Mouse (Mus musculus): ENCODE data around the gene Dtnb. TPM values are rescaled to one million over a fixed set of nuclear protein-coding genes. Genes with fewer than 3 reads are reported as not detected.

The Dtnb gene
- total and polyA plus RNA-seq, 3 experiments, result 0.38 to 13.1 TPM; not detected in 1

DNA sequence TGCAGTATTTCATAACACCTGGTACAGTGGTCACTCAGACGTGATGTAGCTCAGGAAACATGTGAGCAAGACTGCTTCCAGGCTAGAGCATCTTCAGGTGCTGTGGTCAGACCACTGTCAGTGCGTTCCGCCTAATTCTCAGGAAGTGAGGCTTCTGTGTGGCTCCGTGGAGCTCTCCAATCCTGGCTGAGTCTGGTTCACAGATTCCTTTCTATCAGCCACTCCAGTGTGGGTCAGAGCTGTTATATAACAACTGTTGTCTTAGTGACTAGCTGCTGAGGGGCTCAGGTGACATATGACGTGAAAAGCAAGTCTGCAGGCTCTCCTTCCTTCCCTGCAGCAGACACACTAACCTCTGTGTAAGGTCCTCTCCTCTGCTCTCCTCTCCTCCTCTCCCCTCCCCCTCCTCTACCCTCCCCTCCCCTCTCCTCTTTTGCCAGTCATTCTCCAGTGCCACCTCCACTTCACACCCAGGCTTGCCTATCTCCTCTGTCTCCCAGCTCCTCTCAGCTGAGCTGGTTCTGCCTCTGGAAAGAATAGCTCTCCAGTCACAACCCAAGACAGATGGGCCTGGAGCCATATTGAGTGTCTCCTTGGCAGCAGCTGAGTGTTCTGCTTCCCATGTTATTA lies 23.5 kb upstream of the Dtnb start:
- Histone ChIP-seq H3K36me3 (replicated peaks) (no peaks in the 10 kb centered on the region), H3K27me3 (ENCODE audit: insufficient read depth, low read length) (peaks cover 2% of the 10 kb centered on the region; the same call in 1 of the 2 replicates), H3K9me3 (replicated peaks) (no peaks in the 10 kb centered on the region), H3K4me1 (ENCODE audit: insufficient read depth, low read depth, low read length) (peaks cover 2% of the 10 kb centered on the region; the same call in 1 of the 2 replicates), H3K4me3 (ENCODE audit: low read depth, low read length) (no peak overlapping the region)
- DNase-seq (ENCODE audit: low spot score) (no peak), ATAC-seq (ENCODE audit: extremely low read depth, insufficient number of reproducible peaks, low FRiP score, poor library complexity, severe bottlenecking) (no peak)
- TF ChIP-seq TAL1 (conservative IDR thresholded peaks at IDR 0.05; ENCODE audit: low read depth, low read length), result no peak
- no peak for TF ChIP-seq GATA2 (IDR thresholded peaks at IDR 0.05; ENCODE audit: borderline replicate concordance, low read depth, low read length)
- no peak for TF ChIP-seq GATA1 (IDR thresholded peaks at IDR 0.05; ENCODE audit: borderline replicate concordance, low read length)
- no peak for TF ChIP-seq CTCF (IDR thresholded peaks at IDR 0.05; ENCODE audit: low read depth, low read length)
- TF ChIP-seq POLR2AphosphoS5 (IDR thresholded peaks at IDR 0.05; ENCODE audit: insufficient replicate concordance, low read depth, low read length), result no peak

DNA sequence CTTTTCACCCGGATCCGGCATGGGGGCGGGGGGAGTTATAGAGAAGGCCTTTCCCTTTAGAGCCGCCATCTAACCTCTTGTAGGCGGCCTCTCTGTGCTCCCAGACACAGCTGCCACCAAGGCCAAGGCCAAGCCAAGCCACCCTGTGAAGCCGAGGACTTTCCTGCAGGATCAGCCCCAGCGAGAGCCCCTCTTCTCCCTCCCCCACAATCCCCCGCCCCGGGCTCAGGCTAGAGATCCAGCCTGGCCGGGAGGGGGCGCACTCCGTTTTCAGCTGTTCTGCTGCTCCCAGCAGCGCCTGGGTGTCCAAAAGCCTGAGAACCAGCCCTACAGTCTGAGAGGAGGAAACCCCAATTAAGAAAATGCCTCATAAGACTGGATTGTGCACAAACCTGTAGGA lies 21.9 kb upstream of the Dtnb start:
- no peaks in the 10 kb centered on the region for H3K36me3 ChIP-seq (replicated peaks)
- H3K27me3 ChIP-seq (ENCODE audit: insufficient read depth, low read length), result peaks cover 2% of the 10 kb centered on the region; the same call in 1 of the 2 replicates
- H3K4me3 ChIP-seq (ENCODE audit: low read depth, low read length), result no peak overlapping the region
- DNase-seq (ENCODE audit: low spot score) (no peak), ATAC-seq (ENCODE audit: extremely low read depth, insufficient number of reproducible peaks, low FRiP score, poor library complexity, severe bottlenecking) (no peak)
- TF ChIP-seq CTCF (IDR thresholded peaks at IDR 0.05; ENCODE audit: low read depth, low read length) (no peak), TAL1 (conservative IDR thresholded peaks at IDR 0.05; ENCODE audit: low read depth, low read length) (no peak), GATA1 (IDR thresholded peaks at IDR 0.05; ENCODE audit: borderline replicate concordance, low read length) (no peak), POLR2AphosphoS5 (IDR thresholded peaks at IDR 0.05; ENCODE audit: insufficient replicate concordance, low read depth, low read length) (no peak), GATA2 (IDR thresholded peaks at IDR 0.05; ENCODE audit: borderline replicate concordance, low read depth, low read length) (no peak)
- H3K9me3 ChIP-seq (replicated peaks), result no peaks in the 10 kb centered on the region
- peaks cover 2% of the 10 kb centered on the region; the same call in 1 of the 2 replicates for H3K4me1 ChIP-seq (ENCODE audit: insufficient read depth, low read depth, low read length)

DNA sequence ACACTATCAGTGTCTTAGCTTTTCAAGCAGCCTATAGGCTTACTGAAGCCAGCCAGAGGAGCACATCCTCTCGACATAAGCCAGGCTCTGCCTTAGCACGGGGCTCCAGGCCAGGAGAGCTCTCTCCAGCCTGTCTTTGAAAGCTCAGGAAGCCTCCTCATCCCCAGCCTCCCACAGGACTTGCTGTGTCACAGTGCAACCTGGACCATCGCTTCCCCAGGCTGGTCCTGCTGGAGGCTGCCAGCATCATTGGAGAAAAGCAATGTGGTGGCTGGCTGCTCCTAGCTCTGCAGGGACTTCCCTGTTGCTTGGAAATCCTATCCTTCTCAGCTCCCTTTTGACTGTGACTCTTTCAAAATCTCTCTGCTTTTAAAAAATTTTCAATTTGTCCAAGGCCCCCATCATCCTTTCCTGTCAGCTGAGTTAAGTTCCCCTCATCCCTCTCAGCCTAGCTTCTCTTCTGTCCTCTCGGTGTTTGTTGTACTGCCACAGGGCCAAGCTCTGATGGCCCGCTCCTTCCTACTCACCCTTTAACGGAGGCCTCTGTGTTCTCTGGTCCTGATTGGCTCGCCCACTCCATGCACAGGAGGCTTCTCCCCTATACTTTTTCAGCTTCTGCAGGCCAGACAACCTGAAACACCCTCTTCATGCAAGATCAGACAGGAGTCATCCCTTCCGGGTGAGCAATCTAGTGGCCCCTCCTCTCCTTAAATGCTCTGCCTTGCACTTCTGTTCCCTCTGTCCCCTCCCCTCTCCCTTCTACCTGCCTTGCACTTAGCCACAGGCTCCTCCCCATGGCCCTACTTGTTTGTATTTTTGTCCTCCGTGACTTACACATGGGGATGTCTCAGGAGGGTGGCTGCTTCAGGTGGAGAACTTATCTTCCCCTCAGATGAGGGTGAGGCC lies 14.5 kb upstream of the Dtnb start:
- Histone ChIP-seq H3K4me3 (ENCODE audit: low read depth, low read length) (no peak overlapping the region), H3K9me3 (replicated peaks) (no peaks in the 10 kb centered on the region), H3K4me1 (ENCODE audit: insufficient read depth, low read depth, low read length) (no peaks in the 10 kb centered on the region), H3K27me3 (ENCODE audit: insufficient read depth, low read length) (peaks cover 6% of the 10 kb centered on the region), H3K36me3 (replicated peaks) (no peaks in the 10 kb centered on the region)
- TF ChIP-seq CTCF (IDR thresholded peaks at IDR 0.05; ENCODE audit: low read depth, low read length), result no peak
- TF ChIP-seq TAL1 (conservative IDR thresholded peaks at IDR 0.05; ENCODE audit: low read depth, low read length), result no peak
- TF ChIP-seq GATA1 (IDR thresholded peaks at IDR 0.05; ENCODE audit: borderline replicate concordance, low read length), result no peak
- TF ChIP-seq GATA2 (IDR thresholded peaks at IDR 0.05; ENCODE audit: borderline replicate concordance, low read depth, low read length), result no peak
- no peak for TF ChIP-seq POLR2AphosphoS5 (IDR thresholded peaks at IDR 0.05; ENCODE audit: insufficient replicate concordance, low read depth, low read length)
- ATAC-seq (ENCODE audit: extremely low read depth, insufficient number of reproducible peaks, low FRiP score, poor library complexity, severe bottlenecking) (no peak), DNase-seq (ENCODE audit: low spot score) (no peak)

DNA sequence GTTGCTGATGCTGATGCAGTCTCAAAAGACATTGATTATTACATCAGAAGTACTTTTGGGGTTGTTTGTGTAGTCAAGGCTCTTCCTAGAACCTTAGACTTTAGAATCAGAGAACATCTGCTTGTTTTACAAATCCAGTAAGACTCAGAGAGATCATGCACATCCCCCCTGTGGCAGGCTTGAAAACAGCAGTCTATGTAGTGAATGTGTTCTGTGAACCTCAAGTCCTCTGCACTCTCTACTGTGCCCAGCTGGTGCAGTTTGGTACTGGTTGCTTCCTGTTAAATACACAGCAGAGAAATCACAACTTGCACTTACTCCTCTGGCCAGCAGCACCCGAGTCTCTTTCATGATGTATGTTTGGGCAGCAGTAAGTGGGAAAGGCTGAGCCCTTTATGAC lies 11.6 kb upstream of the Dtnb start:
- Histone ChIP-seq H3K36me3 (replicated peaks) (no peaks in the 10 kb centered on the region), H3K4me1 (ENCODE audit: insufficient read depth, low read depth, low read length) (no peaks in the 10 kb centered on the region), H3K27me3 (ENCODE audit: insufficient read depth, low read length) (peaks cover 4% of the 10 kb centered on the region), H3K4me3 (ENCODE audit: low read depth, low read length) (no peak overlapping the region), H3K9me3 (replicated peaks) (no peaks in the 10 kb centered on the region)
- no peak for TF ChIP-seq GATA2 (IDR thresholded peaks at IDR 0.05; ENCODE audit: borderline replicate concordance, low read depth, low read length)
- TF ChIP-seq TAL1 (conservative IDR thresholded peaks at IDR 0.05; ENCODE audit: low read depth, low read length), result no peak
- TF ChIP-seq POLR2AphosphoS5 (IDR thresholded peaks at IDR 0.05; ENCODE audit: insufficient replicate concordance, low read depth, low read length), result no peak
- TF ChIP-seq GATA1 (IDR thresholded peaks at IDR 0.05; ENCODE audit: borderline replicate concordance, low read length), result no peak
- TF ChIP-seq CTCF (IDR thresholded peaks at IDR 0.05; ENCODE audit: low read depth, low read length), result no peak
- ATAC-seq (ENCODE audit: extremely low read depth, insufficient number of reproducible peaks, low FRiP score, poor library complexity, severe bottlenecking) (no peak), DNase-seq (ENCODE audit: low spot score) (no peak)

DNA sequence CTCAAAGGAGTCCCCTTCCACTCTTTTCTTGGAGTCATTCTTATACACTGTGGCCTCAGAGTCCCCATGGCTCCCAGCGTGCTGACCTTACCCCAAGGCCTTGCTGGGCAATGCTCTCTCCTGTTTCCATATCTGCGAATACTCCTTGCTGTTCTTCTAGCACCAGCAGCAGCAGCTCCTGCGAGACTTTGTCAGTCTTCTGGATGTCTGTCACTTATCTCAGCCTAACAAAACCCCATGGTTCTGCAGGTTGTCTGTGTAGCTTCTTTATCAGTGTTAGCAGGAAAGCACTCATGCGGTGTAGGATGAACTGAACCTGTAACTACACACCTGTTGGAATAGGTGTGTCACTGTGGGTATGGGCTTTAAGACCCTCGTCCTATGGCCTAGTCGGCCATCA lies 11.1 kb upstream of the Dtnb start:
- TF ChIP-seq GATA1 (IDR thresholded peaks at IDR 0.05; ENCODE audit: borderline replicate concordance, low read length) (no peak), POLR2AphosphoS5 (IDR thresholded peaks at IDR 0.05; ENCODE audit: insufficient replicate concordance, low read depth, low read length) (no peak), GATA2 (IDR thresholded peaks at IDR 0.05; ENCODE audit: borderline replicate concordance, low read depth, low read length) (no peak), CTCF (IDR thresholded peaks at IDR 0.05; ENCODE audit: low read depth, low read length) (no peak), TAL1 (conservative IDR thresholded peaks at IDR 0.05; ENCODE audit: low read depth, low read length) (no peak)
- no peaks in the 10 kb centered on the region for H3K36me3 ChIP-seq (replicated peaks)
- peaks cover 4% of the 10 kb centered on the region for H3K27me3 ChIP-seq (ENCODE audit: insufficient read depth, low read length)
- ATAC-seq (ENCODE audit: extremely low read depth, insufficient number of reproducible peaks, low FRiP score, poor library complexity, severe bottlenecking), result no peak
- H3K4me1 ChIP-seq (ENCODE audit: insufficient read depth, low read depth, low read length), result no peaks in the 10 kb centered on the region
- no peak overlapping the region for H3K4me3 ChIP-seq (ENCODE audit: low read depth, low read length)
- no peaks in the 10 kb centered on the region for H3K9me3 ChIP-seq (replicated peaks)
- DNase-seq (ENCODE audit: low spot score), result no peak

DNA sequence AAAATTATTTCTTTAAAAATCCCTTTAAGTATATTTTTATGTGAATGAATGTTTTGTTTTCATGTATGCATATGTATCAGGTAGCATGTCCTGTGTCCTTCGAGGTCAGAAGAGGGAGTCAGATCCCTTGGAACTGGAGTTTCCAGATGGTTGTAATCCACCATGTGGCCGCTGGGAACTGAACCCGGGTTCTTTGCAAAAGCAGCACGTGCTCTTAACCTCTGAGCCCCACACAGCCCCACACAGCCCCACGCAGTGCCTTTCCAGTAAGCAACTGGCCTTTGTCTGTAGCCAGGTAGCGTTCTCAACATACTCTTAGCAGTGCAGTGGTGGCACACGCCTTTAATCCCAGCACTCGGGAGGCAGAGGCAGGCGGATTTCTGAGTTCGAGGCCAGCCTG lies 9.4 kb upstream of the Dtnb start:
- no peak for ATAC-seq (ENCODE audit: extremely low read depth, insufficient number of reproducible peaks, low FRiP score, poor library complexity, severe bottlenecking)
- no peaks in the 10 kb centered on the region for H3K36me3 ChIP-seq (replicated peaks)
- no peaks in the 10 kb centered on the region for H3K9me3 ChIP-seq (replicated peaks)
- H3K4me1 ChIP-seq (ENCODE audit: insufficient read depth, low read depth, low read length), result no peaks in the 10 kb centered on the region
- no peak overlapping the region for H3K4me3 ChIP-seq (ENCODE audit: low read depth, low read length)
- TF ChIP-seq GATA2 (IDR thresholded peaks at IDR 0.05; ENCODE audit: borderline replicate concordance, low read depth, low read length) (no peak), TAL1 (conservative IDR thresholded peaks at IDR 0.05; ENCODE audit: low read depth, low read length) (no peak), CTCF (IDR thresholded peaks at IDR 0.05; ENCODE audit: low read depth, low read length) (no peak), GATA1 (IDR thresholded peaks at IDR 0.05; ENCODE audit: borderline replicate concordance, low read length) (no peak), POLR2AphosphoS5 (IDR thresholded peaks at IDR 0.05; ENCODE audit: insufficient replicate concordance, low read depth, low read length) (no peak)
- DNase-seq (ENCODE audit: low spot score), result no peak
- H3K27me3 ChIP-seq (ENCODE audit: insufficient read depth, low read length), result no peaks in the 10 kb centered on the region; the same call in 1 of the 2 replicates
